Mouse (Mus musculus) kidney, embryonic 16.5 days (tissue): Measurements from ENCODE around the gene Igfbp2. TPM values are rescaled to one million over a fixed set of nuclear protein-coding genes. Genes with fewer than 3 reads are reported as not detected.

ENCODE experiments used
- ATAC-seq: fragments of 200-750 bp; cut with Nextera tagmentation; 2 replicates; pipeline ENCODE4 v1.8.0; 2017; ENCODE audit warnings: moderate TSS enrichment; ENCODE audit not compliant: low FRiP score, low TSS enrichment
- H3K27ac ChIP-seq: fragments of 300-500 bp; sonication (generic); 2 replicates; pipeline ENCODE4 v1.5.1; 2014; ENCODE audit warnings: low read length
- H3K27me3 ChIP-seq: fragments of 300-500 bp; sonication (generic); 2 replicates; pipeline ENCODE4 v1.6.1; 2014; ENCODE audit warnings: low read length, control low read depth, mixed read lengths; ENCODE audit not compliant: insufficient read depth
- H3K36me3 ChIP-seq: fragments of 300-500 bp; sonication (generic); 2 replicates; pipeline ENCODE4 v1.6.1; 2014; ENCODE audit warnings: low read length, control low read depth, mixed read lengths; ENCODE audit not compliant: insufficient read depth
- H3K4me1 ChIP-seq: fragments of 300-500 bp; sonication (generic); 2 replicates; pipeline ENCODE4 v1.6.1; 2014; ENCODE audit warnings: low read length, control low read depth, mixed read lengths; ENCODE audit not compliant: insufficient read depth
- H3K4me2 ChIP-seq: fragments of 300-500 bp; sonication (generic); replicated peaks from 2 replicates; pipeline ENCODE4 v1.6.1; 2014; ENCODE audit warnings: low read depth, low read length
- H3K4me3 ChIP-seq: fragments of 300-500 bp; sonication (generic); 2 replicates; pipeline ENCODE4 v1.5.1; 2014; ENCODE audit warnings: mild to moderate bottlenecking, low read length
- H3K9ac ChIP-seq: fragments of 300-500 bp; sonication (generic); replicated peaks from 2 replicates; pipeline ENCODE4 v1.6.1; 2014; ENCODE audit warnings: low read length
- H3K9me3 ChIP-seq: fragments of 300-500 bp; sonication (generic); 2 replicates; pipeline ENCODE4 v1.6.1; 2016; ENCODE audit warnings: low read length, control low read depth
- WGBS: fragments of 180-500 bp; shearing (Covaris S2); extraction: QIAGEN DNeasy Blood & Tissue Kit; methylation state at CpG from one replicate; pipeline ENCODE4 v1.1.7; 2014; 5-methylcytosine and 5-hydroxymethylcytosine counted together
- polyA plus RNA-seq: library from polyadenylated mRNA; unstranded; fragments of >200 nt; fragmentation: Nextera tagmentation; extraction: Ambion mirVana; gene quantifications from 2 replicates; pipeline ENCODE4 v1.2.1, GENCODE M21; 2015

The Igfbp2 gene
- polyA plus RNA-seq, 1 experiment from 2014 or later, result 152 TPM

DNA sequence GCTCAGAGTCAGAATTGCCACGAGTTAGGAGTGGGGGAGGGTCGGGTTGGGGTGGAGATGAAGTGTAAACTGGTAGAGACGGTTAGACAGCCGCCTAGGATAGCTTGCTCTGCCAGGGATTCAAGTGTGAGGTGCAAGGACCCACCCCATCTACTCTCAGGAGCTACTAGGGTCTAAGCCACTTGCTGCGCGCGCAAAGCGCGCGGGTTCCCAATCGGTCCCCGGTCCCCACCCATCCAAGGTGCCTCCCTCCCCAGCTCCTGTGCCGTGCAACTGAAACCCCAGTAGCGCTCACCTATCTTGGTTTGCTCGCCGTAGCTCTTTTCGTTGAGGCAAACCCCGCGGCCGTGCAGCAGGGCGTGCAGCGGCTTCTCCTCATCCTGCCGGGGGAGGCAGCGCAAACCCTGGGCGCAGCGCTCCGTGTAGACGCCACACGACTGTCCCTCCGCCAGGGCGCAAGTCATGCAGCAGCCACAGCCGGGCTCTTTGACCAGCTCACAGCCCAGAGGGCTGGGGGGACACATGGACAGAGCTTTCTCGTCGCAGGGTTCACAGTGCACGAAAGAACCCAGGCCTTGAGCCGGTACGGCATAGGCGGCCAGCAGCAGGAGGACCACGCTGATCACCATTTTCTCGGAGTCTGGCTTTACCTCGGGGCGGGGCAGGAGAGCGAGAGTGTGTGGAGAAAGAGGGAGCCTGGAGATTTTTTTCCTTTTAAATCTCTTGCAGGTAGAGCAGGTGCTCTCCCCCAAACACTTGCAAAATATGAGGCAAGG is 49.4 kb downstream of the Igfbp2 start:
- peak overlapping the region; percentile 94 for H3K4me2 ChIP-seq
- peak; percentile 8 for ATAC-seq
- peak overlapping the region; percentile 90 for H3K27ac ChIP-seq
- H3K27me3 ChIP-seq, result peaks cover 5% of the 10 kb centered on the region; the same call in 1 of the 2 replicates
- peak overlapping the region; percentile 72 for H3K4me3 ChIP-seq
- WGBS, result under 1% methylated on average over 43 of the region's 43 CpGs
- no peaks in the 10 kb centered on the region for H3K9me3 ChIP-seq
- no peaks in the 10 kb centered on the region for H3K36me3 ChIP-seq
- H3K9ac ChIP-seq, result peak overlapping the region; percentile 87
- peaks cover 54% of the 10 kb centered on the region for H3K4me1 ChIP-seq

GRCm38 (mm10) chr1:72874287-72875211 is 50.2 kb downstream of the Igfbp2 start, which contains the start of gene Igfbp5:
TSS of gene Igfbp5 (minus strand) at chr1:72874884.
- peak within 1 kb of the TSS; percentile 87 for H3K9ac ChIP-seq
- no peaks in the 10 kb centered on the region for H3K36me3 ChIP-seq
- ATAC-seq, result peak; percentile 43
- H3K9me3 ChIP-seq, result no peaks in the 10 kb centered on the region
- peak within 1 kb of the TSS; percentile 94 for H3K4me2 ChIP-seq
- peaks cover 54% of the 10 kb centered on the region for H3K4me1 ChIP-seq
- WGBS, result under 1% methylated on average over 37 of the region's 38 CpGs
- H3K27me3 ChIP-seq, result peaks cover 5% of the 10 kb centered on the region; the same call in 1 of the 2 replicates
- peak within 1 kb of the TSS; percentile 90 for H3K27ac ChIP-seq
- peak within 1 kb of the TSS; percentile 72 for H3K4me3 ChIP-seq

DNA sequence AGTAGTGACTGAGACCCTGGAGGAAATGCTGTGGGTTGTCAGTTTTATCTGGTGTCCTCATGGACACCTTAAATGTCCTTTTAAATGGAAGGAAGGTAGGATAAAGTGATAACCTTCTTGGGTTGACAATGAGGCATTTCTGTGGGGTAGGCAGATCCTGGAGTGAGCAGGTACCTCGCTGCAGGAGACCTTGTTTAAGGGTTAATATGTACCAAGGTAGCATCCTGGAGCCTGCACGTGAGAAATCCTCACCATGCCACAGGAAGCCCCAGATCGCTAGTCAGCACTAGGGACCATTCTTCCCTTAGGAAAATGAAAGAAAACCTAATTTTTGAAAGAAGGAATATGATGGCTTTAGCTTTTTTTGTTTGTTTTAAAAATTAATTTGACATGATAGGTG is 51.4 kb downstream of the Igfbp2 start:
- Histone ChIP-seq H3K36me3 (no peaks in the 10 kb centered on the region), H3K9ac (no peak overlapping the region; the same call in 1 of the 2 replicates), H3K27me3 (peaks cover 5% of the 10 kb centered on the region; the same call in 1 of the 2 replicates), H3K9me3 (no peaks in the 10 kb centered on the region), H3K4me2 (peak overlapping the region; percentile 94), H3K4me3 (no peak overlapping the region), H3K27ac (no peak overlapping the region), H3K4me1 (peaks cover 46% of the 10 kb centered on the region)
- 9% methylated on average over 3 of the region's 3 CpGs for WGBS
- no peak for ATAC-seq

- 45% methylated on average over 3 of the region's 3 CpGs for WGBS
Observed at GRCm38 (mm10) chr1:72876111-72876510, 51.8 kb downstream of the Igfbp2 start.

DNA sequence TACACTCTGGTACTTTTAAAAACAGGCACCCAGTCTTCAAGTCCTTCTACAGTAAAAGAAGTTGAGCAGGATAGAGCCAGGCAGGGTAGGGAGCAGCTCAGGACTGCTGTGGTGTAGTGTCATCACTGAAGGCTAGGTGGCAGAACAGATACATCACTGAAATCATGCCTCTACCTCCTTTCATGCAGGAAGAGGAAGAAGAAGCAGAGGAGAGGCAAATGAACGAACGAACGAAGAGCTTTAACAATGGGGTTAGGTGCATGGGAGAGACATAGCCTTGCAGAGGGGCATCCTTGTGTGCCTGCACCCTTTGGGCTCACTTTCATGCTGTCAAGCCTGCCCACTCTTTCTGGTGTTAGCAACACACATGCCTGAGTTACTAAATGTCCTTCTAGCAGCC is 53.6 kb downstream of the Igfbp2 start:
- Histone ChIP-seq H3K4me2 (peak overlapping the region; percentile 47), H3K9me3 (no peaks in the 10 kb centered on the region), H3K36me3 (no peaks in the 10 kb centered on the region), H3K4me1 (peaks cover 34% of the 10 kb centered on the region), H3K27me3 (peaks cover 5% of the 10 kb centered on the region; the same call in 1 of the 2 replicates), H3K4me3 (peak overlapping the region; percentile 23; the same call in 1 of the 2 replicates), H3K27ac (peak overlapping the region; percentile 72), H3K9ac (peak overlapping the region; percentile 63)
- peak; percentile 44; the same call in 1 of the 2 replicates for ATAC-seq
- 4% methylated on average over 3 of the region's 3 CpGs for WGBS

More at GRCm38 (mm10) chr1:72876111-72876510, 51.8 kb downstream of the Igfbp2 start:
- Histone ChIP-seq H3K36me3 (no peaks in the 10 kb centered on the region), H3K4me3 (no peak overlapping the region), H3K4me1 (peaks cover 43% of the 10 kb centered on the region), H3K9me3 (no peaks in the 10 kb centered on the region), H3K9ac (no peak overlapping the region), H3K4me2 (peak overlapping the region; percentile 94), H3K27ac (no peak overlapping the region), H3K27me3 (peaks cover 5% of the 10 kb centered on the region; the same call in 1 of the 2 replicates)
- ATAC-seq, result no peak

GRCm38 (mm10) chr1:72878473-72879318 is 54.4 kb downstream of the Igfbp2 start:
- Histone ChIP-seq H3K9me3 (no peaks in the 10 kb centered on the region), H3K36me3 (no peaks in the 10 kb centered on the region), H3K27me3 (peaks cover 5% of the 10 kb centered on the region; the same call in 1 of the 2 replicates), H3K4me1 (peaks cover 31% of the 10 kb centered on the region), H3K4me2 (peak overlapping the region; percentile 47), H3K4me3 (peak overlapping the region; percentile 23; the same call in 1 of the 2 replicates), H3K27ac (peak overlapping the region; percentile 72), H3K9ac (peak overlapping the region; percentile 63)
- WGBS, result 13% methylated on average over 25 of the region's 25 CpGs
- peak; percentile 44; the same call in 1 of the 2 replicates for ATAC-seq

DNA sequence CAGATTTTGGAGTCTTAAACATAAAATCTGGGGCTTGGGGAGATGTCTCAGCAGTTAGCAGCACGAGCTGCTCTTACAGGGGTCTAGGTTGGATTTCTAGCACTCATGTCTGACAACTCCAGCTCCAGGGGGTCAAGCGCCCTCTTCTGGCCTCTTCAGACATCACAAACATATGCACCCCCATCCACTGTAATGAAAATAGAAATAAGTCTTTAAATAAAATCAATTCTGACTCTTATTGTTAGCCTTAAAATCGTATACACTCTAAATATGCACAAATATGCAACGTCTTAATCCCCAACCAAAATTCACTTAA is 55.0 kb downstream of the Igfbp2 start:
- peaks cover 5% of the 10 kb centered on the region; the same call in 1 of the 2 replicates for H3K27me3 ChIP-seq
- H3K36me3 ChIP-seq, result no peaks in the 10 kb centered on the region
- peak overlapping the region; percentile 72; the same call in 1 of the 2 replicates for H3K27ac ChIP-seq
- no peak overlapping the region for H3K9ac ChIP-seq
- no peak overlapping the region for H3K4me3 ChIP-seq
- H3K4me1 ChIP-seq, result peaks cover 31% of the 10 kb centered on the region
- no peak for ATAC-seq
- H3K4me2 ChIP-seq, result peak overlapping the region; percentile 47
- 49% methylated on average over 4 of the region's 4 CpGs for WGBS
- no peaks in the 10 kb centered on the region for H3K9me3 ChIP-seq

DNA sequence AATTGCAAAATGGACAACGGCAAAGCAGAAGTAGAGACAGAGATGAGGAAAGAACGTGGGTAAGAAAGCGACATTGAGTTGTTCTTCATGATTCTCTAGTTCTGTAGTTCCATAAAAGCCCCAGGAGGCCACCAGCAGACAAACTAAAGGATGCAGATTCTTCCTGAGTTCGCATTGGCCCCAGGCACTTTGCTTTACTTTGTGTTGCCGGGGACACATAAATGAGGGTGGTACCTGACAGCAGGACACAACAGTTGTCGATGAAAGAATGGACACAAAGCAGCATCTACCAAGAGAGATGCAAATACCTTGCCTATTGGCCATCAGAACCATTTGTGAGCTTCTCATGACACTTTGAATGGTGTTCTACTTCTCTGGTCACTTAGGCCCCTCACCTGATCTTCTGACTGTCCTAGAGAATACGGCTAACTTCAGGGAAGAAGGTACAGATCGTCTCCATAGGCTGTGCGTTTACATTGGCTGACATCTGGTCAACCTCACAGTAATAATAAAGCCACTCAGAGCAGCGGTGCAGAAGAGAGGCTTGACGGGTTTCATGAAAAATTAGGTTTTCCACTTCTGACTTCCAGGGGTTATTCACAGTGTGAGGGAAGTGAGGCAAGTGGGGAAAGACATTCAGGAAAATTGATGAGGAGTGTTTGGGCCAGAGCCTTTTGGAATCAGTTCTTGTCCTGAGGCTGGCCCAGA is 61.0 kb downstream of the Igfbp2 start:
- Histone ChIP-seq H3K9ac (no peak overlapping the region), H3K27me3 (no peaks in the 10 kb centered on the region), H3K36me3 (no peaks in the 10 kb centered on the region), H3K4me3 (no peak overlapping the region), H3K9me3 (no peaks in the 10 kb centered on the region), H3K4me1 (no peaks in the 10 kb centered on the region), H3K4me2 (no peak overlapping the region), H3K27ac (0 out of 2 replicates have a peak overlapping the region, but pooled peaks have one; percentile 24)
- 66% methylated on average over 11 of the region's 11 CpGs for WGBS
- ATAC-seq, result peak; percentile 31; the same call in 1 of the 2 replicates
